ENCODE assay signal across 17 mouse cellular contexts in the genomic region with DNA sequence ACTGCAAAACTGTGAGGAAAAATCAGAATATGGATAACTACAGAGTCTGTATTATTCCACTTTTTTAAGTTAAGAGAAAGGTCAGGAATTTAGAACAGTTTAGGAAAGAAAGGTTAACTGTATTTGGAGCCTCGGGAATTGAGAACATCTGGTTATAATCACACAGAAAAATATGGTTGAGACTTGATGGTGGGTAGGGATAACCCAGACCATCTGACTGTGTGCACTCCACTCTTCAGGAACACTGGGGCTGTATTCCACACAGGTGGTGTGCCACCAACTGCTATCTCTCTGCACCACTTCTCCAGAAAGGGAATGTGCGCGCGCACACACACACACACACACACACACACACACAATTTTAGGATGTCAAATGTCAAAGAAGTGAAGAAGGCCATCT.
"Had no signal": no experiment of that assay in that cellular context is flagged by ENCODE, and none has a peak within 500 bp of the region (broad histone marks: within the 10 kb centered on the region; RNA-seq: fewer than 3 reads in every experiment).

No protein-coding gene starts in this region.

- H3K4me1 ChIP-seq: liver, embryonic 15.5 days; megakaryocyte, embryonic 14.5 days; midbrain, embryonic 13.5 days; neural tube, embryonic 12.5 days had no signal

- H3K27me3 ChIP-seq: megakaryocyte, embryonic 14.5 days; neural tube, embryonic 12.5 days had no signal

- H3K27ac ChIP-seq: layer of hippocampus, adult 2 months; limb, embryonic 10.5 days; liver, embryonic 15.5 days; midbrain, embryonic 13.5 days; neural tube, embryonic 12.5 days had no signal

- DNase-seq: kidney, adult 18-20 months; kidney, postnatal 10 days; kidney, postnatal 4 days; lung, adult 2 months; lung, postnatal 4 days; retina, postnatal 1 day; right cerebral cortex, postnatal 4 days; spleen, adult 18-20 months; thymus, adult 2 months; thymus, postnatal 25 days had no signal

- H3K4me3 ChIP-seq: layer of hippocampus, adult 2 months; limb, embryonic 10.5 days; liver, embryonic 15.5 days; megakaryocyte, embryonic 14.5 days; midbrain, embryonic 13.5 days; myocyte; neural tube, embryonic 12.5 days had no signal
